Mouse (Mus musculus): Measurements from ENCODE around the gene Cyp27b1.
A peak's percentile ranks its signal among the peaks of the same experiment; 100 is the strongest.
"Not testable (repeated sequence)": the region's sequence is repeated elsewhere in the genome, so short reads cannot be mapped to it uniquely, and the experiment has no call there.

The Cyp27b1 gene

GRCm38 (mm10) chr10:127071203-127071602 is 23.2 kb downstream of the Cyp27b1 start:
- DNase-seq, result no peak

GRCm38 (mm10) chr10:127072270-127072669 is 24.2 kb downstream of the Cyp27b1 start:
- DNase-seq, result not testable (repeated sequence)

GRCm38 (mm10) chr10:127072969-127073368 is 24.9 kb downstream of the Cyp27b1 start:
- not testable (repeated sequence) for DNase-seq

GRCm38 (mm10) chr10:127073981-127074380 is 25.9 kb downstream of the Cyp27b1 start:
- DNase-seq, result no peak

- no peak for DNase-seq
These were observed 27.0 kb downstream of the Cyp27b1 start, which contains the start of gene Agap2 for GRCm38 (mm10) chr10:127075080-127075479. Gene Agap2, plus strand, starts transcription at chr10:127075284.

- no peak for DNase-seq
These were observed 27.6 kb downstream of the Cyp27b1 start for GRCm38 (mm10) chr10:127075651-127076050.

- no peak for DNase-seq
These were observed 28.0 kb downstream of the Cyp27b1 start for GRCm38 (mm10) chr10:127076082-127076481.

GRCm38 (mm10) chr10:127077515-127077914 is 29.5 kb downstream of the Cyp27b1 start:
- no peak for DNase-seq

GRCm38 (mm10) chr10:127078001-127078676 is 30.1 kb downstream of the Cyp27b1 start:
- no peak for DNase-seq

GRCm38 (mm10) chr10:127078677-127079575 is 30.9 kb downstream of the Cyp27b1 start:
- peak in 1 of 2 experiments; percentile 48 for DNase-seq

- no peak for DNase-seq
These were observed 31.8 kb downstream of the Cyp27b1 start for GRCm38 (mm10) chr10:127079665-127080391.

- DNase-seq, result peak in 1 of 2 experiments; percentile 29
These were observed 33.1 kb downstream of the Cyp27b1 start for GRCm38 (mm10) chr10:127080901-127081780.

GRCm38 (mm10) chr10:127081996-127082620 is 34.1 kb downstream of the Cyp27b1 start:
- no peak for DNase-seq

GRCm38 (mm10) chr10:127083292-127083914 is 35.4 kb downstream of the Cyp27b1 start:
- no peak for DNase-seq

- no peak for DNase-seq
These were observed 35.9 kb downstream of the Cyp27b1 start for GRCm38 (mm10) chr10:127083915-127084306.

GRCm38 (mm10) chr10:127085052-127085451 is 37.0 kb downstream of the Cyp27b1 start:
- DNase-seq, result no peak

GRCm38 (mm10) chr10:127085633-127086032 is 37.6 kb downstream of the Cyp27b1 start:
- no peak for DNase-seq

GRCm38 (mm10) chr10:127090560-127091411 is 42.7 kb downstream of the Cyp27b1 start:
- DNase-seq, result peak; percentile 78 to 86

GRCm38 (mm10) chr10:127091507-127092396 is 43.7 kb downstream of the Cyp27b1 start:
- DNase-seq, result peak in 1 of 2 experiments; percentile 58
